Comparison of ENCODE assay signal across 8 mouse cellular contexts in the genomic region with DNA sequence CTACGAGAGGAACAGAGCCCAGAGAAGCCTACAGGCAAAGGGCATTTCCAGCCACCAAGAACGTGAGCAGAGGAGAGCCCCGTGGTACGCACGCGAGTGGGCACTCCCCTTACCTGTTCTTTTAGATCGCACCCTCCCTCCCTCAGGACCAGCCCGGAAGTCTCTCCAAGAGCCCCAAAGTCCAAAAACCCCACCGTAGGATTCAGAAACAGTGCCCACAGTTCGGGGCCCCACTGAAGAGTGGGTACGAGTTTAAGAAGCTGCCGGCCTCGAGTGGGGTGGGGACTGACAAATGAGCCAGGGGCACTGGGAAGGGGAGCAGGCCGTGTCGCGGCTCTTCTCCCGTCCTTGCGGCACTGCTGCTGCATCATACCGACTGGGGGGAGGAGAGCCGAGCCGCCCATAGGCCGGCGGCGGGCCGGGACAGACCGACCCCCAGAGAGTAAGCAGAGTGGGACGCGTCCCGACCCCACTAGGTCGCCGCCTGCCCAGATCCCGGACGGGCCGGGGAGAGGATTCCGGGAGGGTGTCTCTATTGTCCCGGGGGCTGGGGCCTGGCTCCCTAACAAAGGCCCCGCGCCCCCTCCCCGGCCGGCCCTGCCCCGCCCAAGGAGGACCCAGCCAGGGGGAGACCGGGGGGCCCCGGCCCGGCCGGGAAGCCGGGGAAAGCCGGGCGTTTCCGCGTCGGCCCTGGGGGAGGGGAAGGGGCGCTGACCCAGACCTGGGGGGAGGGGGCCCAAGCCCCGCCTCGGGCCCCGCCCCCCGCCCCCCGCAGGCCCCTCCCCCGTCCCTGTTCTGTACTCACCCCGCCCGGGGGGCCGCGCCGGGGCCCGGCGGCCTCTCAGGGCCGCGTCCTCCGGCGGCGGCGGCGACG. TPM values are rescaled to one million over a fixed set of nuclear protein-coding genes. Genes with fewer than 3 reads are reported as not detected.
DNase-seq lines count a peak whose midpoint lies in the region; ATAC-seq and TF ChIP-seq lines count a peak whose summit lies in the region.

No protein-coding gene starts in this region.

- peak overlapping the region; percentile 70 for H3K4me2 ChIP-seq in kidney, embryonic 16.5 days (replicated peaks; ENCODE audit: low read depth, low read length)

- TF ChIP-seq CTCF in heart, adult 2 months (IDR thresholded peaks at IDR 0.05), result no peak

- peak; percentile 25 for ATAC-seq in kidney, embryonic 16.5 days (ENCODE audit: low FRiP score, low TSS enrichment)

- no peak for TF ChIP-seq EP300 in heart, adult 2 months (IDR thresholded peaks at IDR 0.05; ENCODE audit: insufficient read depth, low read depth, low read length)

- TF ChIP-seq POLR2A in heart, adult 2 months (IDR thresholded peaks at IDR 0.05; ENCODE audit: insufficient read depth, low read depth, low read length), result no peak

- no peaks in the 10 kb centered on the region for H3K27me3 ChIP-seq in heart, adult 2 months (ENCODE audit: control insufficient read depth, insufficient read depth, low read length)
- H3K27me3 ChIP-seq in kidney, embryonic 16.5 days (ENCODE audit: insufficient read depth, low read length), result no peaks in the 10 kb centered on the region
- H3K27me3 ChIP-seq in splenic B cell, adult 2 months (ENCODE audit: control insufficient read depth, insufficient read depth, low read length, poor library complexity, severe bottlenecking), result no peaks in the 10 kb centered on the region

- 2% methylated on average over 48 of the region's 73 CpGs for WGBS in heart, adult 2 months
- under 1% methylated on average over 33 of the region's 73 CpGs for WGBS in kidney, embryonic 16.5 days

- no peaks in the 10 kb centered on the region for H3K36me3 ChIP-seq in heart, adult 2 months (ENCODE audit: control insufficient read depth, insufficient read depth, low read length)
- peaks cover 33% of the 10 kb centered on the region for H3K36me3 ChIP-seq in kidney, embryonic 16.5 days (ENCODE audit: insufficient read depth, low read length)
- H3K36me3 ChIP-seq in splenic B cell, adult 2 months (ENCODE audit: control insufficient read depth, insufficient read depth, low read length, poor library complexity, severe bottlenecking), result peaks cover 10% of the 10 kb centered on the region; the same call in 1 of the 2 replicates

- peak overlapping the region; percentile 93 for H3K9ac ChIP-seq in heart, adult 2 months (ENCODE audit: low read depth, low read length)
- H3K9ac ChIP-seq in kidney, embryonic 16.5 days (replicated peaks; ENCODE audit: low read length), result peak overlapping the region; percentile 92

- H3K4me3 ChIP-seq in heart, adult 2 months, result peak overlapping the region; percentile 88
- peak overlapping the region; percentile 81 for H3K4me3 ChIP-seq in kidney, embryonic 16.5 days (ENCODE audit: low read length)

- H3K27ac ChIP-seq in heart, adult 2 months, result peak overlapping the region; percentile 95
- peak overlapping the region; percentile 99 for H3K27ac ChIP-seq in kidney, embryonic 16.5 days (ENCODE audit: low read length)

- DNase-seq in right cerebral cortex, postnatal 25 days, result peak; percentile 49
- no peak for DNase-seq in right cerebral cortex, adult 18-20 months
- peak; percentile 76 to 78 for DNase-seq in cerebellum, postnatal 10 days
- DNase-seq in heart, adult 2 months, result peak; percentile 75 to 76
- DNase-seq in lung, postnatal 36 days, result peak; percentile 34
- DNase-seq in splenic B cell, adult 2 months (ENCODE audit: low read depth, low spot score), result peak; percentile 50
- no peak for DNase-seq in layer of hippocampus, adult 9-11 months

- intact Hi-C loops in heart, adult 2 months (cut with DNase I), result loop anchor here (1.0 to 2.0 kb wide), 2 partner anchors 11 to 21 kb away; no protein-coding TSS in a partner anchor

- no peaks in the 10 kb centered on the region for H3K79me2 ChIP-seq in heart, adult 2 months (replicated peaks; ENCODE audit: control insufficient read depth, insufficient read depth, low read length)

- H3K9me3 ChIP-seq in kidney, embryonic 16.5 days (ENCODE audit: low read length), result no peaks in the 10 kb centered on the region

- peaks cover 2% of the 10 kb centered on the region for H3K4me1 ChIP-seq in heart, adult 2 months (ENCODE audit: control insufficient read depth, insufficient read depth, low read length)
- H3K4me1 ChIP-seq in kidney, embryonic 16.5 days (ENCODE audit: insufficient read depth, low read length), result peaks cover 23% of the 10 kb centered on the region

RNA-seq across cellular contexts. Expression of gene Atxn7l3, which starts 0.6 kb away (rescaled TPM):
- total RNA-seq in heart, adult 2 months (2021), result 10 to 100 TPM; 19.0 to 21.7 TPM
- 17.4 and 21.2 TPM in 2 replicates for polyA plus RNA-seq in heart, adult 2 months (2012; rRNA removed)
- polyA plus RNA-seq in kidney, embryonic 16.5 days (2015; fragmentation: Nextera tagmentation; extraction: Ambion mirVana), result 12.4 and 13.3 TPM in 2 replicates

RNA-seq across cellular contexts. Expression of gene Tmub2, which starts 11.1 kb away (rescaled TPM):
- 10 to 100 TPM; 22.9 to 26.2 TPM for total RNA-seq in heart, adult 2 months (2021)
- polyA plus RNA-seq in heart, adult 2 months (2012; rRNA removed), result 32.8 and 43.2 TPM in 2 replicates
- polyA plus RNA-seq in kidney, embryonic 16.5 days (2015; fragmentation: Nextera tagmentation; extraction: Ambion mirVana), result 64.4 and 66.7 TPM in 2 replicates

RNA-seq across cellular contexts. Expression of gene Ubtf, which starts 23.7 kb away (rescaled TPM):
- 10 to 100 TPM; 52.5 to 59.4 TPM for total RNA-seq in heart, adult 2 months (2021)
- polyA plus RNA-seq in heart, adult 2 months (2012; rRNA removed), result 14.9 and 22.1 TPM in 2 replicates
- polyA plus RNA-seq in kidney, embryonic 16.5 days (2015; fragmentation: Nextera tagmentation; extraction: Ambion mirVana), result 94.7 and 97.3 TPM in 2 replicates

RNA-seq across cellular contexts. Expression of gene Asb16, which starts 27.3 kb away (rescaled TPM):
- 1 to 10 TPM in 1 of 2 experiments, under 1 TPM in 1; 0.89 to 1.1 TPM for total RNA-seq in heart, adult 2 months (2021)
- 0.70 and 0.74 TPM in 2 replicates for polyA plus RNA-seq in heart, adult 2 months (2012; rRNA removed)
- not detected in 2 replicates for polyA plus RNA-seq in kidney, embryonic 16.5 days (2015; fragmentation: Nextera tagmentation; extraction: Ambion mirVana)

RNA-seq across cellular contexts. Expression of gene BC030867, which starts 47.2 kb away (rescaled TPM):
- total RNA-seq in heart, adult 2 months (2021), result under 1 TPM; 0.26 to 0.32 TPM
- polyA plus RNA-seq in heart, adult 2 months (2012; rRNA removed), result 0.45 and 0.56 TPM in 2 replicates
- 21.2 and 24.6 TPM in 2 replicates for polyA plus RNA-seq in kidney, embryonic 16.5 days (2015; fragmentation: Nextera tagmentation; extraction: Ambion mirVana)

Comparison
In these comparisons a context has a peak if more than half of its experiments do, and no peak if none do; other contexts are left out.
1. DNase-seq: peak in right cerebral cortex, postnatal 25 days (single experiment), cerebellum, postnatal 10 days (2 of 2), heart, adult 2 months (2 of 2), lung, postnatal 36 days (single experiment) and splenic B cell, adult 2 months (single experiment); none in right cerebral cortex, adult 18-20 months (single experiment) and layer of hippocampus, adult 9-11 months (single experiment).